Mouse (Mus musculus): ENCODE results near the gene AI854703.

AI854703 gene

DNA sequence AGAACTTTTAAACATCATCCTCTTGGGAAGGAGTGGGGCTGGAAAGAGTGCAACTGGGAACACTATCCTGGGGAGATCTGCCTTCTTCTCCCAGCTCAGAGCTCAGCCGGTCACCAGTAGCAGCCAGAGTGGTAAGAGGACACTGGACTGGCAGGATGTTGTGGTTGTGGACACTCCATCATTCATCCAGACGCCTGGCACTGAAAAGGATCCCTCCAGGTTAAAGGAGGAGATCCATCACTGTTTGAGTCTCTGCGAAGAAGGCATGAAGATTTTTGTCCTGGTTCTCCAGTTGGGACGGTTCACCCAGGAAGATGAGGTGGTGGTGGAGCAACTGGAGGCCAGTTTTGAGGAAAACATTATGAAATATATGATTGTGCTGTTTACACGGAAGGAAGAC is 32.2 kb downstream of the AI854703 start:
- no peak for DNase-seq (ENCODE audit: low spot score)

DNA sequence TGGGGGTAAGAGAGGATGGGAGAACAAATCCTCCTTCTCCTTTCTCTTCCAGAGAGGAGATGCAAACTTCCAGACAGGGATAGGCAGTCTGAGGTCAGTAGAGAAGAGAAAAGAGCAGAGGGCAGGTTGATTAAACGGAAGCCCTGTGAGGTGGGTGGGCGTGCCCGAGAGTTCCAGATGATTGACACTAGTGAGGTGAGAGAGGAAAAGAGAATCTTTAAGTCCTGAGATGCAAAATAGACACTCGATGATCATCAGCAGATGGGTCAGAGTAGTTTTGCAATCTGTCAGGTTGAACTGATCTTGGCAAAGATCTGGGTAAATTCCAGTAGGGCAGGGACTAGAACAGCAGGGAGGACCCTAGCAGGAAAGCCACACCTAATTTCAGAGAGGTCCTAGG is 38.2 kb downstream of the AI854703 start:
- DNase-seq (ENCODE audit: low spot score), result no peak

DNA sequence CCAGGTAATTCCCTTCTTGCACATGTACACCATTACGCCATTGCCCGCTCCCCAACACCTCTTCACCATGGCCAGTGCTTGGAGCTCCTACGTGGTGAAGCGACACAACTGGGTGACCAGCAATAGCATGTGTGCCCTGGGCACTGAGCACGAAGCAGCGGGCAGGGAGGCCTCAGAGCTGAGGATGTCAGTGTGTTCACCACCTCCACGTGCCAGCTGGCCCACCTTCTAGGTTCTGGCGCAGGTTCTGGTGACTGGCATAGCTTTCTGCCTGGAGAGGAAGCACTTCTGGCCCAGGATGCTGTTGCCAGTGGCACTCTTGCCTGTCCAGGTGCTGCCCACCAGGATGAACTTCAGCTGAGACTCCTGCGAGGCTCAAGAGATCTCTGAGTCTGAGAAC is 38.9 kb downstream of the AI854703 start:
- DNase-seq (ENCODE audit: low spot score), result no peak

DNA sequence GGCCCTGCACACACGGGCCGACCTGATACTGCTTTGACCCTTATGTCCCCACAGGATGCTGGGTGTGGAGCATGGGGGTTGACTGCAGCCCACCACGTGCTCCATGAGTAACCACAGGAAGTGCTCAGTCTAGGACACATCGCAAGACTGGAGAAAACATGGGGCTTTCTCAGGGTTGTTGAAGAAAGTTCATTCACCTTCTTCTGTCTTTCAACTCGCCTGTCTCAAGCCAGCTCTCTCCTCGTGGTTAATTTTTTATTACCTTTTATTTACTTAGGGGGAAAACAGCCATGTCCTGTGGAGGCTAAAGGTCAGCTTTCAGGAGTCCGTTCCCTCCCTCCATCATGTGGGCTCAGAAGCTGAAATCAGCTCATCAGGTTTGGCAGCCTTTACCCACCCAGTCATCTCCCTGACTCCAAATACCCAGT is 39.6 kb downstream of the AI854703 start:
- DNase-seq (ENCODE audit: low spot score), result no peak

DNA sequence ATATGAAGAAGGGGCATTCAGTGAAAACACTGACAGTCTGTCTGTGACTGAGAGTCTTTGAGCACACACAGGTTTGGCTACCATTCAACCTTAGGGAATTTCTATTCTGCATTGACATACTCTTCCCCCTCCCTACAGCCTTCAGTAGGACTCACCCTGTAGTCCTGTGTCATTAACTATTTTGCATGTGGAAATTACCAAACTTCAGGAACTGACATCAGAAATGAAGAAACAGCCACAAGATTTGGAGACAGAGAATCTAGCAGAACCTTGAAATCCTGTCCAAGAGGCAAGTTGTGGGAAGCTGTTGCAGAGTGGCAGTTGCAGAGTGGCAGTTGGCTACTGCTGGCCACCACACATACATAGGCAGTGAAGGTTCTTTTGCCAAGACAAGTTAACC is 41.5 kb downstream of the AI854703 start:
- DNase-seq (ENCODE audit: low spot score), result no peak

DNA sequence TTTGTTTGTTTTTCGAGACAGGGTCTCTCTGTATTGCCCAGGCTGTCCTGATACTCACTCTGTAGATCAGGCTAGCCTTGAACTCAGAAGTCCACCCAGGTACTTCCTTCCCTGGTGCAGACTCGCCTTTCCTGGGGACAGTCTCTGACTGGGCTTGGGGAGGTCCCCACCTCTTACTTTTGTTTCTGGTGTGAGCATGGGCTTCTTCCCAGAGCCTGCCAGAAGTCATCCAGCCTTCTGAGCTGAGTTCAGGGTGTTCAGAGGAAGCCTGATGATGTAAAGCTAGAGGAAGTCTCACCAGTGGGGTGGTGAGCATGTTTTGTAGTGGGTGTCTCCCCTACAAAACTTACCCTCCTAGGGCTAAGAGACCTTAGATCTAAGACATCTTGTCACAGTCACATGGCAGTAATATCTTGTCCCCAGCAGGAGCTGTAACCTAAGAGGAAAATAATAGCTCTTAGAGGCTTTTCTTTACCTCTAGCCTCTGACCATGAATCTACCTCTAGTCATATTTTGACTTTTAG is 42.9 kb downstream of the AI854703 start:
- DNase-seq (ENCODE audit: low spot score), result peak; percentile 64

DNA sequence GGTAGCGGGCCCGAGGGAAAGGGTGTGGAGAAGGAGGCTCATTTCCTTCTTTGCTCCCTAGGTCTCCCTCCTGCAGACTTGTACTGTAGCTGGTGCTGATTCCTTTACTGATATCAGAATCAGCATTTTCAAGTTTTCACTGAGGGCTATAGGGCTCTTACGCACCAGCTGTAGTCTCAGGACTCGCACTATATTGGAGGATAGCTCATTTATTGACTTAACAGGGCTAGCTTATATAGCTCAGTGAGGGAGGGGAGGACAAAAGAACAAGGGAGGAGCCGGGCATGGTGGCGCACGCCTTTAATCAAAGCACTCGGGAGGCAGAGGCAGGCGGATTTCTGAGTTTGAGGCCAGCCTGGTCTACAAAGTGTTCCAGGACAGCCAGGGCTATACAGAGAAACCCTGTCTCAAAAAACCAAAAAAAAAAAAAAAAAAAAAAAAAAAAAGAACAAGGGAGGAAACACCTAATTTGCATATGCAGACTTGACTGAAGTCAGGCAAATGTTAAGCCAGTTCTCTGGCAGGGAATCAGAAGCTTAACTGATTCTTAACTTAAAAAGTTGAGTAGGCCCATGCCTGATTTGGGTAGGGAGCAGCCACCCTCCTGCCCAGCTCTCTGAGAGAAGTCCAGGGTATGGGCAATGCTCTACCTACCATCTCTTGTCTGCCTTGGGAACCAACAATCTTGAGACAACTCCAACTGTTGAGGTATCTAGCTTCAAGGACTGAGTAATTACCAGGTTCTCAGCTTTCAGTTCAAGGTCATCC is 47.9 kb downstream of the AI854703 start:
- no peak for DNase-seq (ENCODE audit: low spot score)

DNA sequence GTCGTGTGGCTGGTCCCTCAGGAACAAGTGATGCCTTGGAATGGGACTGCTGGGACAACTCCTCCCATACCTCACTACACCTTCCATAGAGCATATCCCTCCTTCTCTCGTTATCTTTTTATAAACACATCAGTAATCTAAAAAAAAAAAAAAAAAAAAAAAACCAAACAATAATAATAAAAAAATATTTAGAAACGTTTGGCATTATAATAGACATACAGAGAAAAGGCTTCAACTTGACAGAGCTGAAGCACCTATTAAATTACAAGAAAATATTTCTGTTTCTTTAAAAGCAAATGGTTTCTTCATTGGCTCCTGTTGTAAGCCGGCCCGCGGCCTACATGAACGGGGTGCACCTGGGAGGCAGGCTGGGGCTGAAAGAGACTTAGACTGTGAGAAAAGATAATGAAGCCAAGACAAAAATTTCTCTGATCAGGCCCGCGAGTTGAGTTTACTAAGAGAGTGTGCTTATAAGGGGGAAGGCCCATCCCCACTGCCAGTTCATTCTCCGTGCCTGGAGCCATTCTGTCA is 48.9 kb downstream of the AI854703 start:
- no peak for DNase-seq (ENCODE audit: low spot score)

DNA sequence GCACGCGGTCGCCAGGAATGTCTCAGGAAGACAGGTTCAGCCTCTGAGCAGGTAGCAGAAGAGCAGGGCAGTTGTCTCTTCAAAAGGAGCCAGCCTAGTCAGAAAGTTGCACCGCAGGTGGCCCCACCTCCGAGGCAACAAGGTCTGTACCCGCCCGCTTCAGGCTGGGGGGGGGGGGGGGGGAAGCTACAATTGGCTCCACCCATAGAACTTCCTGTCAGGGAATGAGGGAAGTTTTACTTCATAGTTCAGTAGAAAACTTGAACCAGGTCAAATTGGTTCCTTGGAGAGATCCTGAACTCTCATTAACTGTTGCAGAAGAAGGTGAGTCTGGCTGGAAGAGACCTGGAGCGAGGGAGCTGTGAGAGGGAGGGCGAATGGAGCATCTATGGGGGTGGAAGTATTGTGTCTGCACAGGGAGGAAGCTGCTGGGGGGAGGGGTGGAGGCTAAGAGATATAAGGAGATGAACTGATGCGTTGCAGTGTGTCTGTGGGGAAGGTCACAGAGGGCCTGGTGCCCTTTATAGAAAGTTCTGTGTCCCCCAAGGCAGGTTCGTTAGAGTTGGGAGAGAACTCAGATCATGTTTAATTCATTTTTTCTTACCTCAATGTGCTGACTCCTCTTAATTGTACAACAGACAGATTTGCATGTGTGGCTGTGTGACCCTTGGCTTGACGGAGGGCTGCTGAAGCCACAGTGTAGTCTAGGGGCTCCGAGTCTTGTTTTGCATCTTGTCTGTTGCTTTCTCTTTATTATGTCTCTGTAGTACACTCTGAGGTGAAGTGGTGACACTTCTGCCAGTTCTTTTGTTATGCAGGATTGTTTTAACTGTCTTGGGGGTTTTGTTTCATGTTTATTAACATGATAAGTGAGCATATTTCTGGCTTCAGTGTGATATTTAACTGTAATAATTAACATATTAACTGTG is 49.6 kb downstream of the AI854703 start, which contains the start of gene Gimap9:
Gene Gimap9, plus strand, starts transcription at position 199 of the 929 bp plus-strand sequence.
- peak; percentile 81 for DNase-seq (ENCODE audit: low spot score)

DNA sequence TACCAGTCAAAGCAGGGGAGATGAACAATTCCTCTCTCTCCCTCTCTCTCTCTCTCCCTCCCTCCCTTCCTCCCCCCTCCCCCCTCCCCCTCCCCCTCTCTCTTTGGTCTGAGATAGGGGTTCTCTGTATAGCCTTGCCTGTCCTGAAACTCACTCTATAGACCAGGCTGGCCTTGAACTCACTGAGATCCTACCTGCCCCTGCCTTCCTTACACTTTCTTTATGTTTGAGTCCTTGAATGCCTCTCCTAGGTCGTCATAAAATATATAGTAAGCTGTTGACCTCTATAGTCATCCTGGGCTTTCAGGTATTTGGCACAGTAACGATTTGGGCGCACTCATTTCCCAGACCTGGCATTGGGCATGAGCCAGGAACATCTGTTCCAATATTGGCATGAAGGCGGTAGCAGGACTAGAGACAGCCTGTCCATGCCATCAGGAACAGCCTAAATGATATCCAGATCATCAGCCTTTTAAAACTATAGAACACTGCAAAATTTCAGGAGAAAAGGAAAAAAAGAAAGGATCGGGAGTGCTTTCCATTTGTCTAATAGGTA is 50.4 kb downstream of the AI854703 start:
- DNase-seq (ENCODE audit: low spot score), result no peak

DNA sequence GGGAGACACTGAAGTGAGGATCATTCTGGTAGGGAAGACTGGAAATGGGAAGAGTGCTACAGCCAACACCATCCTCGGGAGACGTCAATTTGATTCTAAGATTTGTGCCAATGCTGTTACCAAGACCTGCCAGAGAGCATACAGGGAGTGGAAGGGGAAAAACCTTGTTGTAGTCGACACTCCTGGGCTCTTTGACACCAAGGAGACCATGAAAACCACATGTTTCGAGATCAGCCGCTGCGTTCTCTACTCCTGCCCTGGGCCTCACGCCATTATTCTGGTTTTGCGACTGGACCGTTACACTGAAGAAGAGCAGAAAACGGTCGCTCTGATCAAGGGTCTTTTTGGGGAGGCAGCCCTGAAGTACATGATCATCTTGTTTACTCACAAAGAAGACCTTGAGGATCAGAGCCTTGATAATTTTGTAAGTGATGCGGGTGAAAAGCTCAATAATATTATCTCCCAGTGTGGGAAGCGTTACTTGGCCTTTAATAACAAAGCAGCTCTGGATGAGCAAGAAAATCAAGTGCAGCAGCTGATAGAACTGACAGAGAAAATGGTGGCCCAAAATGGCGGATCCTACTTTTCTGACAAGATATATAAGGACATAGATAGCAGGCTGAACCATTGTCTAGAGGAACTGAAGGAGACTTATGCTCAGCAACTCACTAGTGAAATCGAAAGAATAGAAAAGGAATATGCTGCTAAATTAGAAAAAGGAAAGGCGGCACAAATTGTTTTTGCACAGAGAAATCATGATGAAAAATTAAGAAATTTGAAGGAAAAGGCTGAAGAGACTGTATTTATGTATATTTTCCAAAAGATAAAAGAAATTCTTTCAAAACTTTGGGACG is 51.2 kb downstream of the AI854703 start:
- DNase-seq (ENCODE audit: low spot score), result peak; percentile 34

DNA sequence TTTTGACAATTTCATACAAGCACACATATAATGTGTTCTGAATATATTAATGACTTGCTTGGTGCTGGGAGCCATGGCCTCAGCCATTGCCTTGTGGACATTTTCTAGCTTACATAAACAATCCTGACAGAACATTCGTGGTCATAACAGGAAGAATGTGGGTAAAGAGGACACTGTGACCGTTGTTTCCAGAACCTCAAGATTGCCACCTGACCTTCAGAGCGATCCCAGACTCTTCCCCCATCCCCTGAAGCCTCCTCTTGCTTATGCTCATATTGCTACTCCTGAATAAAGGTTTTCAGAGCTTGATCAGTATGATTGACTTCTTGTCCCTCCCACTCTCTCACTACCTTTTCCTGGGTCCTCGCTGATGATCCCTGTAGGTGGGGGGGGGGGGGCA is 51.8 kb downstream of the AI854703 start:
- no peak for DNase-seq (ENCODE audit: low spot score)

DNA sequence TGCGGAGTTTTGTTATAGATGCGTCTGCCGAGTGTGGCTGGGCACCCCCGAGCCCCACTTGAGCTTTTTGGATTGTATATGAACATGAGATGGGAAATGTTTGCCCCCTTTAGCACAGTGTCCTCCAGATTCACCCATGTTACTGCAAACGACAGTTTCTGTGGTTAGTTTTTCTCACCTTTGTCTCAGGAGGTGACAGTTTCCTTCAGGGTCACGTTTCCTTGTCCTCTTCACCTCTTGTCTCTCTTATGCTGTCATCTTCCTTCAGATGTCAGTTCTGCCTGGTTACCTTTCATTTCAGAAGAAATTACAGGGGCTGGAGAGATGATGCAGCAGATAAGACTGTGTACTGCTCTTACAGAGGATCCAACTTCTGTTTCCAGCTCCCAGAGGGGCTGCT is 53.1 kb downstream of the AI854703 start:
- DNase-seq (ENCODE audit: low spot score), result peak; percentile 75

DNA sequence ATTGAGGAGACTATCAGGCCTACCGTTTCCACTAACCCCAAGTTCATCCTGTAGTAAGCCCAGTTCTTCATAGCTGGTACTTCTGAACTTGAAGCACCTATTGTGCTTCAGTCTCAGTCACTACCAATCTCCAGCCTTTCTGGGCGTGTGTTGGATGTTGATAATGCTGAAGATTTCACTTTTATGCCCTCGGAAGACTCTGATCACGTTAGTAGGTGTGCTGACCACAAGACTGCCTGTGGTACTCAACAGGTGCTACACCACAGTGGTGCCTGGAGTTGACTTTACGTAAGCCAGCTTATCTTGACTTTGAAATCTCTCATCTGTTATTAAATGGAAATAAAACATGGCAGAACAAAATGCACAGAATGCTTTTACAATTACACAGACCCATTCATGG is 53.9 kb downstream of the AI854703 start:
- peak; percentile 84 for DNase-seq (ENCODE audit: low spot score)

DNA sequence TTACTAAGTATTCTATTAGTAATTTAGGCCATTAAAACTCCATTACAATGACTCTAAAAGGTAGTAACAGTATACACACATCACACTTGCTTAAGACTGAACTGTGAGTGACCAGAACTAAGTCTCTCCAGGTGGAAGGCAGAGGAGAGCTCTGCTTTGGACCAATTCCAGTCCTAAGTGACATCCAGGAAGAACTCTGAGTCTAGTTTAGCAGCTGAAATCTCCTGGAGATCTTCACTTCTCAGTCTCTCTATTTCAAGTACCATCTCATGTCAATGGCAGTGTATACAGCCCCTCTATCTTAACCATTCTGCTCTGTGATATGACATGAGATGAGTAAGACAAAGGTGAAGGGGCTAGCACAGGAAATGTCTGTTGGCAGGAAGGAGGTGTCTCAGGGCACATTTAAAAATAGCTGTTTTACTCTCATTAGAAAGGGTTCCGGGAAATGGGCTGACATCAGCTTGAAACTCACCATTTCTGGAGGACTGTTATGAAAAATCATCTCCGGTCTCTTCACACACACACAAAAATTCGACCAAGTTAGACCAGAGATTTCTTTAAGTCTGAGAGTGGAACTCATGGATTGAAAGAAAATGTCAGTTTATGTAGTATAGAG is 55.0 kb downstream of the AI854703 start:
- peak; percentile 65 for DNase-seq (ENCODE audit: low spot score)

DNA sequence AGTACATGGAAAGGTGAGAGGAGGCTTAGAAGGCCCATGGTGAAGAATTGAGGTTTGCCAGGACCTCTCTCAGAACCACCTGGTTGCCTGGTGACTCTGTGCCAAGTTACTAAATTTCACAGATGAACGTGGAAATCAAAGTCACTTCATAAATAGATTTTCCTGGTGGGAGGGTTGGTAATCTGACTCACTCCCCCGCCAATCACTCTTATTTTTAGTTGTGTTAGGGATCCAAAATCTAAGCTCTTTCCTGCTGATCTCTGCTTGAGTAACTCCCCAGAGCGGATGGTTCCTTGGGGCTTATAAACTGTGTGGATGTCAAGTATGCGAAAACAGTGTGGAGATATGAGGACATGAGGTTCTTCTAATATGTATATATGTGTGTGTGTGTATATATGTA is 55.7 kb downstream of the AI854703 start:
- no peak for DNase-seq (ENCODE audit: low spot score)
